Mouse (Mus musculus): ENCODE results near the gene Zfp949. TPM values are rescaled to one million over a fixed set of nuclear protein-coding genes. Genes with fewer than 3 reads are reported as not detected.
A peak's percentile ranks its signal among the peaks of the same experiment; 100 is the strongest.

Zfp949 gene
- total and polyA plus RNA-seq, 2 experiments from 2014 or later, result 16.9 to 17.7 TPM

DNA sequence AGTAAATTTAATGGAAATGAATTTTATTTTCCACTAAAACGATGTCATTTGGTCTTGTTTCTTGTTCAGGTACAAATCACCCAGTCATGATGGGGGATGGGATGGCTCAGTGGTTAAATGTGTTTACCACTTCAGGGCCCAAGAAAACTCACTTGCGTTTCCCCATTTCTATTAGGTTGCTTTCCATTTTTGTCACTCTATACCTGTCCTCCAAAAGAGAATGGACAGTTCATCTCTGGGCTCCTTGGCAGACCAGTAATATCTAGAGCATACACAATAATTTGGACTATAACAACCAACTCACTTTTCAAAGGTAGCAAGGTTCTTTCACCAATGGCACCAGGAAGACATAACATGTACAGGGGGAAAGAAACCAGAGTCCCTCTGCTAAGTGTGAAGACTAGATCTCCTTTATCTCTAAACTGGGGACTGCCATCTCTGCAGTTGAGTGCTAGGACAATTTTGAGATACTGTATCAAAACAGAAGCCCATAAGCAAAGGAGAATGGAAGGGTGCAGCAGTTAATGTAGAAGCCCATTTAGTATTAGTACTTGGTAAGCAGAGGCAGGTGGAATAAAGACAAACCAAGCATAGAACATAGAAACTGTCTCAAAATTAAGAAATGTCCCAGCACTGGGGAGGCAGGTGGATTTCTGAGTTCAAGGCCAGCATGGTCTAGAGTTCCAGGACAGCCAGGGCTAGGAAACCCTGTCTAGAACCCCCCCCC lies 27.5 kb upstream of the Zfp949 start:
- ATAC-seq, result no peak

DNA sequence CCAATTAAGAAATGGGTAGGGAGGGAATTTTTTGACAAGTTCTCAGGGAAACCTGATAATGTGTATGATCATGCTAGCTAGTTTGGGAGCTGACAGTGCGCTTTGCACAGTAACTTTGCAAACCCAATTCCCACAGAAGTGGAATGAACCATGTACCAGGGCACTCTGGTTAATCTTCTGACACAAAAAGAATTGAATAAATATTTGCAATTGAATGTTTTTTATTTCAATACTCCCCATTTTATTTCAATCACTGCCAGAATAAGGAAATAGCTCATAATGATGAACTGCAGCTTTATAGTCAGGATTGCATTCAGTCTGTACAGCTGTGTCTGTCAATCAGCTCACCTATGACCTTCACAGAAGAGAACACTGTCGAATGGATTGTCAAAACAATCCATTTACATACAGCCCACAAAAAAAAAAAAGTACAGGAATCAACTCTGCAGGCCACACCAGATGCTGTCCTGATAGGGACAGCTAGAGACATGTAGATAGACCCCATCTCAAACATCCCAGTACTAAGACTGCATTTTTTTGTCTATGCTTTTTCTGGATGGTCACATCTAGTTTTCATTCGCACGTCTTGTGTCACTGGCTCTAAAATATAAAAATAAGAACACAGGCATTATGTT lies 26.9 kb upstream of the Zfp949 start:
- Histone ChIP-seq H3K4me1 (ENCODE audit: insufficient read depth, low read length) (no peaks in the 10 kb centered on the region), H3K4me2 (ENCODE audit: low read depth, low read length) (peak overlapping the region; percentile 82), H3K9me3 (ENCODE audit: low read length) (no peaks in the 10 kb centered on the region), H3K27ac (no peak overlapping the region), H3K4me3 (ENCODE audit: low read length) (peak overlapping the region; percentile 86), H3K36me3 (ENCODE audit: insufficient read depth, low read length) (peaks cover 5% of the 10 kb centered on the region; the same call in 1 of the 2 replicates), H3K9ac (replicated peaks; ENCODE audit: low read length) (peak overlapping the region; percentile 89; the same call in 1 of the 2 replicates), H3K27me3 (ENCODE audit: insufficient read depth, low read length) (no peaks in the 10 kb centered on the region)
- TF ChIP-seq CTCF (IDR thresholded peaks at IDR 0.05; ENCODE audit: low read depth), result no peak
- no peak for ATAC-seq
- no peak for DNase-seq (ENCODE audit: low spot score)
- 24% methylated on average over 4 of the region's 4 CpGs for WGBS

More for the DNA sequence above, 27.5 kb upstream of the Zfp949 start:
- Histone ChIP-seq H3K9ac (replicated peaks; ENCODE audit: low read length) (no peak overlapping the region), H3K4me3 (ENCODE audit: low read length) (peak overlapping the region; percentile 86; the same call in 1 of the 2 replicates), H3K27ac (no peak overlapping the region), H3K4me2 (ENCODE audit: low read depth, low read length) (peak overlapping the region; percentile 82), H3K4me1 (ENCODE audit: insufficient read depth, low read length) (no peaks in the 10 kb centered on the region), H3K36me3 (ENCODE audit: insufficient read depth, low read length) (peaks cover 5% of the 10 kb centered on the region; the same call in 1 of the 2 replicates), H3K27me3 (ENCODE audit: insufficient read depth, low read length) (no peaks in the 10 kb centered on the region), H3K9me3 (ENCODE audit: low read length) (no peaks in the 10 kb centered on the region)
- no peak for DNase-seq (ENCODE audit: low spot score)
- WGBS, result 26% methylated on average over 2 of the region's 2 CpGs
- TF ChIP-seq CTCF (IDR thresholded peaks at IDR 0.05; ENCODE audit: low read depth), result no peak

- H3K4me1 ChIP-seq (ENCODE audit: insufficient read depth, low read length), result no peaks in the 10 kb centered on the region
- peak overlapping the region; percentile 93 for H3K27ac ChIP-seq
- ATAC-seq (no peak), DNase-seq (ENCODE audit: low spot score) (peak; percentile 24)
- no peaks in the 10 kb centered on the region for H3K9me3 ChIP-seq (ENCODE audit: low read length)
- TF ChIP-seq CTCF (IDR thresholded peaks at IDR 0.05; ENCODE audit: low read depth), result no peak
- peak overlapping the region; percentile 89 for H3K9ac ChIP-seq (replicated peaks; ENCODE audit: low read length)
- WGBS, result under 1% methylated on average over 10 of the region's 10 CpGs
- peak overlapping the region; percentile 86 for H3K4me3 ChIP-seq (ENCODE audit: low read length)
- H3K4me2 ChIP-seq (ENCODE audit: low read depth, low read length), result peak overlapping the region; percentile 82
- no peaks in the 10 kb centered on the region for H3K27me3 ChIP-seq (ENCODE audit: insufficient read depth, low read length)
- peaks cover 5% of the 10 kb centered on the region; the same call in 1 of the 2 replicates for H3K36me3 ChIP-seq (ENCODE audit: insufficient read depth, low read length)
These were observed 25.8 kb upstream of the Zfp949 start for GRCm38 (mm10) chr9:88521961-88522568.

DNA sequence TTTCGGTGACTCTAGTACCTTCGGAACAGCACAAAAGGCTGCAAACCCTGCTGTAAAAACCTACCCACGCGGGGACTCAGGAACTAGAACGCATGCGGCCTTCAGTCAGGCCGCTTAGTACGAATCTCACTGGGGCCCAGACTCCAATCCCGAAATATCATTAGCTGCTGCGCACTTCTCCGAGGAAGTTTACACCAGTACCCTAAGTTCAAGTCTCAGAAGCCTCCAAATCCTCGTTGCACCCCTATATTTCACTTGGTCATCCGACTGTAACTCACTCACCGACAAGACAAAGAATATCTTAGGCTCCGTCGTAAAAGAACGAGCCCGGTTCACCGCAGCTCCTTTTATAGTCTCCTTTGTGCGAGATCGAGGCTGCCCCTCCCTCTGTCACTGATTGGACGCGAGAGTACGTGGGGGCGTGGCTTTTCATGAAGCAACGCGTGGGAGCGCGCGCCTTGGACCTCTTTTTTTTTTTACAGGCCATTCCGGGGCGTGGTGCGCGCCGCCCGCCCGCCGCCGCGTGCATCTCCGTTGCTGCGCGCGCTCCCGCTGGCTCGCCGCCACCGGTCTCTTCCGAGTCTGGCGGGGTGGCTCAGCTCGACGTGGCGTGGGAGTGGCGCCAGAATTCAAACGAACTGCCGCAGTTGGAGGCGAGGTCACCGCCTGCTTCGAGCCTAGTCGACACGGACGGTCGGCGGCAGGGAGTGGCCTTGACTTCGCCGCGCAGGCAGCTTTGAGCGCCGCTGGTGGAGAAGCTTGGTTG lies 25.1 kb upstream of the Zfp949 start:
- DNase-seq (ENCODE audit: low spot score) (peak; percentile 99), ATAC-seq (peak; percentile 95)
- no peaks in the 10 kb centered on the region for H3K4me1 ChIP-seq (ENCODE audit: insufficient read depth, low read length)
- WGBS, result under 1% methylated on average over 69 of the region's 69 CpGs
- peak overlapping the region; percentile 82 for H3K4me2 ChIP-seq (ENCODE audit: low read depth, low read length)
- peak overlapping the region; percentile 89 for H3K9ac ChIP-seq (replicated peaks; ENCODE audit: low read length)
- peak overlapping the region; percentile 93 for H3K27ac ChIP-seq
- H3K9me3 ChIP-seq (ENCODE audit: low read length), result no peaks in the 10 kb centered on the region
- H3K4me3 ChIP-seq (ENCODE audit: low read length), result peak overlapping the region; percentile 86
- peaks cover 5% of the 10 kb centered on the region; the same call in 1 of the 2 replicates for H3K36me3 ChIP-seq (ENCODE audit: insufficient read depth, low read length)
- no peaks in the 10 kb centered on the region for H3K27me3 ChIP-seq (ENCODE audit: insufficient read depth, low read length)
- peak; percentile 62 for TF ChIP-seq CTCF (IDR thresholded peaks at IDR 0.05; ENCODE audit: low read depth)

GRCm38 (mm10) chr9:88523335-88523668 lies 24.5 kb upstream of the Zfp949 start:
- no peak for TF ChIP-seq CTCF (IDR thresholded peaks at IDR 0.05; ENCODE audit: low read depth)
- Histone ChIP-seq H3K27ac (peak overlapping the region; percentile 71; the same call in 1 of the 2 replicates), H3K9me3 (ENCODE audit: low read length) (no peaks in the 10 kb centered on the region), H3K4me1 (ENCODE audit: insufficient read depth, low read length) (no peaks in the 10 kb centered on the region), H3K4me3 (ENCODE audit: low read length) (peak overlapping the region; percentile 86), H3K27me3 (ENCODE audit: insufficient read depth, low read length) (no peaks in the 10 kb centered on the region), H3K4me2 (ENCODE audit: low read depth, low read length) (peak overlapping the region; percentile 82), H3K36me3 (ENCODE audit: insufficient read depth, low read length) (peaks cover 5% of the 10 kb centered on the region; the same call in 1 of the 2 replicates), H3K9ac (replicated peaks; ENCODE audit: low read length) (peak overlapping the region; percentile 89)
- ATAC-seq (no peak), DNase-seq (ENCODE audit: low spot score) (no peak)
- under 1% methylated on average over 16 of the region's 16 CpGs for WGBS

DNA sequence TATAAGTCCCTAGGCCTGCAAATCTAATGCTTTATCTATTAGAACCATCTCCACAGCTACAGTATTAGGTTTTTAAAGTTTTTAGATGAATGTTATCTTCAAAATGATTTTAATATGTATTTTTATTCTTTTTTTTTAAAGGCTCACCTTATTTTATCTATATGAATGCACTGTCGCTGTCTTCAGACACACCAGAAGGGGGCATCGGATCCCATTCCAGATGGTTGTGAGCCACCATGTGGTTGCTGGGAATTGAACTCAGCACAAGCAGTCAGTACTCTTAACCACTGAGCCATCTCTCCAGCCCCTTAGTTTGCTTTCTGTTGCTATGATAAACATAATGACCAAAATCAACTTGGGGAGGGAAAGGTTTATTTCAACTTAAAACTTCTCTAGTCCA lies 23.5 kb upstream of the Zfp949 start:
- no peak overlapping the region for H3K4me3 ChIP-seq (ENCODE audit: low read length)
- no peak overlapping the region for H3K9ac ChIP-seq (replicated peaks; ENCODE audit: low read length)
- H3K4me1 ChIP-seq (ENCODE audit: insufficient read depth, low read length), result no peaks in the 10 kb centered on the region
- no peaks in the 10 kb centered on the region for H3K9me3 ChIP-seq (ENCODE audit: low read length)
- no peaks in the 10 kb centered on the region for H3K27me3 ChIP-seq (ENCODE audit: insufficient read depth, low read length)
- H3K4me2 ChIP-seq (ENCODE audit: low read depth, low read length), result no peak overlapping the region
- 94% methylated on average over 2 of the region's 2 CpGs for WGBS
- ATAC-seq (no peak), DNase-seq (ENCODE audit: low spot score) (no peak)
- H3K27ac ChIP-seq, result no peak overlapping the region
- peak; percentile 27 for TF ChIP-seq CTCF (IDR thresholded peaks at IDR 0.05; ENCODE audit: low read depth)
- H3K36me3 ChIP-seq (ENCODE audit: insufficient read depth, low read length), result peaks cover 5% of the 10 kb centered on the region; the same call in 1 of the 2 replicates
